ENCODE assay signal across 24 mouse cellular contexts in the genomic region with DNA sequence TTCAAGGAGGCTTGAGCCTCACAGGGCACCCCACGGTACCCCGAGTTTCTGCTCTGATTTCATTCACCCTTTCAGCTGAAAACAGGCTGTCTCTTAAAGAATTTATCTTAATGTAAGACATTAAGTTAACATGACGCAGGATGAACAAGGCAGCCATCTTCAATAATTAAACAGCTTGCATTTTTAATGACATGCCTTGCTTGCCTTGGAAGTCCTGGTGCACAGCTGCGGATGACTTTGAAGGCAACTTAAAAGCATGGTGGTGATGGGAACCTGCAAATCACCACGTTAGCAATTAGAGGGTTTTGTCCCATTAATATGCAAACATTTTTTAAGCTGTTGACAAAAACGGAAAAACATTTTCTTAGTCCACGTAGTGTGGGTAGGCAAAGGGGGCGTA.
"Had no signal": no experiment of that assay in that cellular context is flagged by ENCODE, and none has a peak within 500 bp of the region (broad histone marks: within the 10 kb centered on the region; RNA-seq: fewer than 3 reads in every experiment).

No protein-coding gene starts in this region.

- H3K27me3 ChIP-seq: heart, embryonic 13.5 days; heart, embryonic 15.5 days; hindbrain, embryonic 13.5 days; hindbrain, embryonic 15.5 days; intestine, embryonic 15.5 days; kidney, embryonic 15.5 days; liver, embryonic 13.5 days had no signal

- ATAC-seq: hindbrain, postnatal 0 days; intestine, embryonic 15.5 days had no signal

- H3K4me1 ChIP-seq: heart, embryonic 13.5 days; heart, embryonic 15.5 days; hindbrain, embryonic 13.5 days; hindbrain, embryonic 15.5 days; intestine, embryonic 15.5 days; liver, embryonic 13.5 days had no signal

- H3K9ac ChIP-seq: heart, embryonic 13.5 days; heart, embryonic 15.5 days; hindbrain, embryonic 13.5 days; hindbrain, embryonic 15.5 days; intestine, embryonic 15.5 days; kidney, embryonic 15.5 days; limb, embryonic 12.5 days; liver, embryonic 13.5 days had no signal

- H3K36me3 ChIP-seq: heart, embryonic 15.5 days; hindbrain, embryonic 13.5 days; hindbrain, embryonic 15.5 days; intestine, embryonic 15.5 days; kidney, embryonic 15.5 days; limb, embryonic 10.5 days; limb, embryonic 12.5 days; liver, embryonic 13.5 days had no signal

- H3K4me2 ChIP-seq: heart, embryonic 11.5 days; heart, embryonic 13.5 days; heart, embryonic 15.5 days; hindbrain, embryonic 13.5 days; hindbrain, embryonic 15.5 days; intestine, embryonic 15.5 days; kidney, embryonic 15.5 days; limb, embryonic 12.5 days; liver, embryonic 11.5 days; liver, embryonic 13.5 days had no signal

- H3K4me3 ChIP-seq: heart, embryonic 13.5 days; heart, embryonic 15.5 days; hindbrain, embryonic 13.5 days; hindbrain, embryonic 15.5 days; intestine, embryonic 15.5 days; kidney, embryonic 15.5 days; layer of hippocampus, adult 2 months; left cerebral cortex, adult 2 months; limb, embryonic 10.5 days; limb, embryonic 12.5 days; liver, embryonic 13.5 days had no signal

- H3K9me3 ChIP-seq: heart, embryonic 13.5 days; heart, embryonic 15.5 days; hindbrain, embryonic 13.5 days; hindbrain, embryonic 15.5 days; intestine, embryonic 15.5 days; kidney, embryonic 15.5 days; limb, embryonic 10.5 days; limb, embryonic 12.5 days; liver, embryonic 13.5 days had no signal

- DNase-seq: gastrocnemius, postnatal 14 days; gastrocnemius, postnatal 36 days; heart, adult 18-20 months; kidney, adult 11 months; kidney, adult 2 months; kidney, adult 9 months; kidney, postnatal 10 days; kidney, postnatal 25 days; kidney, postnatal 4 days; liver; liver, embryonic 13.5 days had no signal

- H3K27ac ChIP-seq: heart, embryonic 13.5 days; heart, embryonic 15.5 days; hindbrain, embryonic 13.5 days; hindbrain, embryonic 15.5 days; hindbrain, postnatal 0 days; intestine, embryonic 15.5 days; kidney, embryonic 15.5 days; layer of hippocampus, adult 2 months; left cerebral cortex, adult 2 months; limb, embryonic 10.5 days; limb, embryonic 12.5 days; liver, embryonic 13.5 days had no signal
